Mouse (Mus musculus): ENCODE results near the gene Sec31b.
A peak's percentile ranks its signal among the peaks of the same experiment; 100 is the strongest.

The Sec31b gene

DNA sequence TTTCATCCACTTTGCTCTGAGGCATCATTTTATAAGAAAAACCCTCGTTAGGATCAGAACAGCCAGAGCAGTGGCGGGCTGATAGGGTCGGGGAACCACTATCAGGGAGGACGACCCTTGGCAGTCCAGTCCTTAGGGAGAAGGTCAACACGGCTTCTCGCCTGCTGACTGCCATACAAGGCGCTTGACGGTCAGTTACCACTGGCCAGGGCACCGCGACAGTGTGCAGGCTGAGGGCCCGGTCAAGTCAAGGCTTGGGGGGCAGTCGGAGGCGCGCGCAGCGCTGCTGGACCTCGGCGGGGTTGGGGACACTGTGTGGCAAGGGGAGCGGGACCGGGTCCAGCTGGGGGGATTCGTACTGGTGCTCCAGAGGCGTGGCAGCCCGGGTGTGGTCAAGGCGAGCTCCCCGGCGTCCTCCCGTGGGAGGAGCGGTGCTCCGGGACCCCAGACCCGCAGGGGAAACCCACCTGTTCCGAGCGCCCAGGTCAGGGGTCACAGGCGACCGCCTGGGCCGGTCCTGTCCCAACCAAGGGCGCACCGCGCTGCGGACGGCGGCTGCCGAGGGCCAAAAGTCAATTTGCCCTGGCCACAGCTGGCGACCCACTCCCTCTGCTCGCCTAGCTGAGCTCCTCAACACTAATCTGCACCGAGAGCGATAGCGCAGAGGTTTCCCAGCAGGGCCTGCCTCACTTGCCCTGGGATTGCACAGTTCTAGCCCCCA, at the start of gene Sec31b:
Sec31b (minus strand) TSS at position 544 of the 721 bp plus-strand sequence.
- DNase-seq (ENCODE audit: low spot score) = no peak

GRCm38 (mm10) chr19:44594180-44594579, 48.5 kb upstream of the Sec31b start:
- DNase-seq (ENCODE audit: low spot score) = no peak

- DNase-seq (ENCODE audit: low spot score) = no peak
Observed at GRCm38 (mm10) chr19:44591638-44592037, 46.0 kb upstream of the Sec31b start.

DNA sequence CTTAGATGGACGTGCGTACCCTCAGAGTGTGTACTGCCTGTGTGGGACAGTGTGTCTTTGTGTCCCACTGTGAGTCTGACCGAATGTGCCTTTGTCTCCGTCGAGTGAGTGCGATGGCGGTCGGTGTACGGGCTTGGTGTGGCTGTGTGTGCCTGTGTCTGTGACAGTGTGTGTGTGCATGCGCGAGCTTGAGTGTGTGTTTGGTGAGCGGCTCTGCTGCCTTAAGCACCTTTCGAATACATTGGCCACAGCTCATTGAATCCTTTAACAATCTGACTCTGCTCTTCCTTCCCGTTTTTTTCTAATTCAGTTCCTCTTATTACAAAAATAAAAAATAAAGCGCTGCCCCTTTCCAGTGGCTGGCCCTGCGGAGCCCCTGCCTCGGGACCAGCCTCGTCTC, 45.3 kb upstream of the Sec31b start:
- DNase-seq (ENCODE audit: low spot score) = no peak

- DNase-seq (ENCODE audit: low spot score) = no peak
Observed at GRCm38 (mm10) chr19:44589591-44590223, 44.0 kb upstream of the Sec31b start.

DNA sequence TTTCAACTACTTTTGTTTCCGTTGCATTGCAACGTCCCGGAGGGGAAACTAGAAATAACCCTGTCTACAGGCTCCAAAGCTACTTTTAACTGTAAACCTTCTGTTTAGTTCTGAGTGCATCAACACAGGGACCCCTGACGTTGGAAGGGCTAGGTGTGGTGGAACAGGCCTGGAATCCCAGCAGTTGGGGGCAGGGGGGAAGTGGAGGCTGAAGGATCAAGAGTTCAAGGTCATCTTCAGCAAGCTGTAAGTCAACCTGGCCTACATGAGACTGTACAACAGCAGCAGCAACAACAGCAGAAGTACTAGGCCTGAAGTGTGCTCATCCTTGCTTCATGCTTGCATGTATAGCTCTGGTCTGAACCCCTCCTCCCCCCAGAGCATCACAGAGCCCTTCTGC, 42.4 kb upstream of the Sec31b start:
- DNase-seq (ENCODE audit: low spot score) = no peak

DNA sequence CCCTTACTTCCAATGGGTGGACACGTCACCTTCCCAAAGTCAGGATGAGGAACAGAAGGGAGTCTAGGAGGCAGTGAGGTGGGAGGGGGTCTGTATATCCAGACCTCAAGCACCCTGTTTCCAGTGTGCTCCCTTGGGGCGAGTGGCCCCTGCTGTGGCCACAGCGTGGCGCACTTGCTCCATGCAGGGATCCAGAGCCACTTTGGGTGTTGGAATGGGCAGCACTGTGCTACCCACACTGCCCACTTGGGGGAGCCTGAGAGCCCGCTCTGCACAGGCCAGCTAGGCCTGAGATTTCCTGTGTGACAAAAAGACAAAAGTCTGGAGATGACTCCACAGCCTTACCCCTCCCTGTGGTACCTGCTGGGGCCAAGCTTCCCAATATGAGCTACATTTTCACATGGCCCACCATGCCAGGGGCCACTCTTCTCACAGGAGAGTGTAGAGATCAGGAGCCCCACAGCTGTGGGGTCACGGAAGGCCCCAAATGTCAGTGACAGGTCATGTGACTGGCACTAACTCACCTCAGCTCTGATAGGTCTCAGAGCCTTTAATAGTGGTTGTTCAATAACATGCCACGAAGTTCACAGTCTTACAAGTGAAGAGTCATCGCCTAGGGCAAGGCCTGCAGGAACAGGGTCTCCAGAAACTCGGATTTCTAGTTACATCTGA, 37.1 kb upstream of the Sec31b start:
- DNase-seq (ENCODE audit: low spot score) = peak; percentile 90

GRCm38 (mm10) chr19:44582103-44582502, 36.4 kb upstream of the Sec31b start:
- DNase-seq (ENCODE audit: low spot score) = no peak

GRCm38 (mm10) chr19:44578038-44578437, 32.4 kb upstream of the Sec31b start:
- DNase-seq (ENCODE audit: low spot score) = no peak

DNA sequence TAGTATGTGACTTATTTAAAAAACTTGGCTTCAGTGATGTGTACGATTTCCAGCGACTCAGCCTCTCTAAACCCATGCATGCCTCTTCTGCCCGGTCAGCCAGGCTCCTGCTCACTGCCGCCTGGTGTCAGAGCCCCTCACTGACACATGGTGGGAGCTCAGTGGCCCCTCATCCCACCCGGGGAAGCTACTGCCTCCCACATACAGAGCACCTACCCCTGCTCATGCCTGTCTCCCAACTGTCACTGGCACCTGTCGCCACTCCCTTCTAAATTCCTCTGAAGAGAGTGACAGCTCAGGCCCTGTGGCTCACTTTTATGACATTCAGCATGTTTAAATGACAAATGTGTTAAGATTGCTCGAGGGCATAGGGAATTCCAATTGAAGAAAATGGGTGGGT, 30.6 kb upstream of the Sec31b start:
- DNase-seq (ENCODE audit: low spot score) = no peak

DNA sequence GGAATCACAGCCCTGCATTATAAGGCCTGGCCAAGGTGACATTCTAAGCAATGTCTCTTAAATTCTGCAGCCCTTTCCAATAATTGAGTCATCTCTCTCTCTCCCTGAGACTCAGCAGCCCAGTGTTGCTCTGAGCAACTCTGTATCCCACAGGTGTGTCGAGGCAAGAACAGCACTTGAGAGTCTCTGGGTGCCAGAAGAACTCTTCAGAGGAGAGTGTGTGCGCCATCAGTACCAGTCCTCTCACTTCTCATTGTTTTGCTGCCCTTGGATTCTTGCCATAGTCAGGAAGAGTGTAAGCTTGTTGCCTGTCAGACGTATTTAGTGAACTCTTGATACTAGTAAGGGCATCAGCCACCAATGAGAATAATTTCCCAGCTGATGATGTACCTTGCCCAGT, 22.1 kb upstream of the Sec31b start:
- no peak for DNase-seq (ENCODE audit: low spot score)

- DNase-seq (ENCODE audit: low spot score) = no peak
Observed at GRCm38 (mm10) chr19:44564006-44564405, 18.3 kb upstream of the Sec31b start.

- DNase-seq (ENCODE audit: low spot score) = peak; percentile 98
Observed at GRCm38 (mm10) chr19:44562652-44563206, 17.1 kb upstream of the Sec31b start, which contains the start of gene Hif1an. Hif1an (plus strand) TSS chr19:44562850.

- peak; percentile 63 for DNase-seq (ENCODE audit: low spot score)
Observed at GRCm38 (mm10) chr19:44554861-44555590, 9.4 kb upstream of the Sec31b start, which contains the start of gene Ndufb8. Ndufb8 (minus strand) TSS chr19:44555440.

DNA sequence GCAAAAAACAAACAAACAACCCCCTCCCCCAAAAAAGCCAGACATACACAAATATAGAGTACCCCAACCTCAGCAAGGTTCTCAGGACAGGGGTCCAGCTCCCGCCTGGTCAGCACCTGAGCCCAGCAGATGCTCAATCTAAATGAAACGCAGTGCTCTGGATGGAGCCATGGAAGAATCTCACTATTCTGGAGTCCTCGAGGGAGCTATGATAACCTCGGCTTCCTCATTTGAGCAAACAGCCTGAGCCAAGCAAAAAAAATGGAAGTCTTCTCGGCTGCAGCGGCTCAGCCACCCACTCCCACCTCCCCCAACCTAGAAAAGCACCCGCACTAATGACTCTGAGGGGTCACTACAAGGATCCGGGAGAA, 8.8 kb upstream of the Sec31b start:
- no peak for DNase-seq (ENCODE audit: low spot score)

- DNase-seq (ENCODE audit: low spot score) = no peak
Observed at GRCm38 (mm10) chr19:44553286-44553685, 7.6 kb upstream of the Sec31b start.

DNA sequence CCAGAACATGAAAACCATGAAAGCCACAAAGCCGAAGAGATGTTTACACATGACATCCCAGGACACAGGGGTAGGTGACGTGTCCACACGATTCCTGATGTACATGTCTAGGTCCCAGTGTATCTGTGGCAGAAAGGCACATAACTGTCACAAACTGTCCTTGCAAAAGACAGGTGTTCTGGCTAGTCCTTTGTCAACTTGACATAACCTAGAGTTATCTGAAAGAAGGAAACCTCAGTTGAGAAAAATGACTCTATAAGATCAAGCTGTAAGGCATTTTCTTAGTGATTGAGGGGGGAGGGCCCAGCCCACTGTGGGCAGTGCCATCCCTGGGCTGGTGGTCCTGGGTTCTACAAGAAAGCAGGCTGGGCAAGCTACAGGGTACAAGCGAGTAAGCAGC, 7.1 kb upstream of the Sec31b start, which contains the start of gene Gm20538:
Gm20538 (minus strand) TSS at position 101 of the 400 bp plus-strand sequence.
- no peak for DNase-seq (ENCODE audit: low spot score)

- DNase-seq (ENCODE audit: low spot score) = peak; percentile 55
Observed at GRCm38 (mm10) chr19:44544775-44545174, 889 bp downstream of the Sec31b start.

DNA sequence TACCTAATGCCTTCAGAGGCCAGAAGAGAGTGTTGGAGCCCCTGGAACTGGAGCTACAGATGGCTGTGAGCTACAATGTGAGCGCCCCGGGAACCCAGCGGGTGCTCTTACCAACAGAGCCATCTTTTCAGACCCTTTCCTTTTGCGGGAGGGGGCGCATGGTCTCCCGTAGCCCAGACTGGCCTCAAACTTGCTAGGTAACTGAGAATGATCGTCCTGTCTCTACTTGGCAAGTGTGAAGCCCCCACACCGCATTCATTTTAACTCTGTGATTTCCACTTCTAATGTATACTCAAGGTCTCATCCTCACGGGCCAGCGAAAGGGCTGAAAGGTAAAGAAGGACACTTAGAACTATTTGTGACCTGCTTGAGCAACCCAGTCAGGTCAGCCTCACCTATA, 1.3 kb downstream of the Sec31b start:
- DNase-seq (ENCODE audit: low spot score) = no peak

DNA sequence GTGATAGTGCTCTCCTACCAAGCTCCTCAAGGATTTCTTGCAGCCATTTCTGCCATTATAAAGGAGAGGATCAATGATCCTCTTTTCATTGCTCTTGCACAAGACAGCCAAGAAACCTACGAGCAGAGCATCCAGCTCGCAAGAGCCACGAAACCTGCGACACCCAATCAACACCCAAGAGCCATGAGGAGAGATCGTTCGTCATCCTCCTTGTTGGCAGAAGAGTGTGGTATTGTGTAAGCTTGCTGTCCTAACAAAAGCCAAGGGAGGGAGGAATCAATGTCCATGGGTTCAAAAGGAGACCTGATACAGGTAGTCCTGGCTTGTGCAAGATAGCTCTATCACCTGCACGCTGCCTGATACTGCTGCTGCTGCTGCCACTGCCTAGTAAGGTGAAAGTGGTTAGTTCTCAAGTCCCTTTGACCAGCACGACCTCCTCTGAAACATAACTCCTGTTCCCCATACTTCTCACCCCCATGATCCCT, 2.9 kb downstream of the Sec31b start:
- DNase-seq (ENCODE audit: low spot score) = no peak

DNA sequence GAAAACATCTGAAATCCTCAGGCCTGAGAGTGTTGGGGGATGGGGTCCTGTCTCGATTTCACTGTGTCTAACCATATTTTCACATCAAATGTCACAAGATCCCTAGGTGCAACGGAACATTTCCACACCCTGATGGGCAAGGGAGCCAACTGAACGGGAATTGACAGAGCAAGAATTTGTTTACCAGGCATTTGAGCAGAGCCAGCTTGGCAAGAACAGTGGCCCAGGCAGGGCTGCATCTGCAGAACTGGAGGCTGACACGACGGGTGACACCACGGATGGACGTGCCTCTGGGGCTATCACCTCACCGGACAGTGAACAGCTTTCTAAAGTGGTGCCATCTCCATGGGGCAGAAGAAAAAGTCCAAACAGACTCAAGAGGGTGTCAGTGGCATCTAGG, 8.2 kb downstream of the Sec31b start:
- DNase-seq (ENCODE audit: low spot score) = no peak

GRCm38 (mm10) chr19:44535376-44535775, 10.3 kb downstream of the Sec31b start:
- no peak for DNase-seq (ENCODE audit: low spot score)
